Mouse (Mus musculus) MEL (cell line): ENCODE data around the gene Gk.

Source experiments
- CTCF ChIP-seq, 3 experiments: IDR thresholded peaks in 2 of 3; conservative IDR thresholded peaks in 1 of 3; 2 replicates each; pipeline ENCODE4 v1.5.1; 2011 to 2012; ENCODE audit warnings: low read length in 3 of 3, low read depth in 2 of 3, mild to moderate bottlenecking in 2 of 3, improper control_type of control experiment in 1 of 3, inconsistent platforms in 1 of 3, mixed read lengths in 1 of 3, moderate library complexity in 1 of 3; ENCODE audit not compliant: control insufficient read depth in 1 of 3, insufficient read depth in 1 of 3, poor library complexity in 1 of 3, severe bottlenecking in 1 of 3
- GATA1 ChIP-seq: IDR thresholded peaks from 2 replicates; pipeline ENCODE4 v1.6.1; 2011; ENCODE audit warnings: low read depth, low read length, improper control_type of control experiment
- MYC ChIP-seq: IDR thresholded peaks from 2 replicates; pipeline ENCODE4 v1.6.1; 2011; ENCODE audit warnings: low read depth, mild to moderate bottlenecking, low read length, improper control_type of control experiment, moderate library complexity
- POLR2A ChIP-seq, 2 experiments: IDR thresholded peaks; 2 replicates each; pipeline ENCODE4 v1.6.1; 2011 to 2012; ENCODE audit warnings: low read length in 2 of 2, mild to moderate bottlenecking in 2 of 2, control low read depth in 1 of 2, improper control_type of control experiment in 1 of 2, low read depth in 1 of 2, moderate library complexity in 1 of 2; ENCODE audit not compliant: control insufficient read depth in 1 of 2, insufficient read depth in 1 of 2, poor library complexity in 1 of 2
- RAD21 ChIP-seq: IDR thresholded peaks from 2 replicates; pipeline ENCODE4 v1.6.1; 2011; ENCODE audit warnings: mild to moderate bottlenecking, low read depth, low read length, improper control_type of control experiment
- TBP ChIP-seq: IDR thresholded peaks from 2 replicates; pipeline ENCODE4 v1.8.0; 2011; ENCODE audit warnings: low read depth, low read length, improper control_type of control experiment
- TCF12 ChIP-seq: IDR thresholded peaks from 2 replicates; pipeline ENCODE4 v1.6.1; 2014; ENCODE audit warnings: low read depth, mild to moderate bottlenecking, inconsistent platforms, low read length, improper control_type of control experiment, moderate library complexity
- ZKSCAN1 ChIP-seq: IDR thresholded peaks from 2 replicates; pipeline ENCODE4 v1.6.1; 2012; ENCODE audit warnings: low read depth, mild to moderate bottlenecking, inconsistent platforms, low read length, improper control_type of control experiment, moderate library complexity

- TF ChIP-seq TBP (no peak), RAD21 (no peak), MYC (no peak), CTCF (IDR thresholded peaks at IDR 0.05 in 2 of 3, conservative IDR thresholded peaks at IDR 0.05 in 1 of 3; ENCODE audit: control insufficient read depth in 1 of 3, insufficient read depth in 1 of 3, low read depth in 2 of 3, low read length in 3 of 3, poor library complexity in 1 of 3, severe bottlenecking in 1 of 3) (no peak), GATA1 (no peak), ZKSCAN1 (no peak), POLR2A (IDR thresholded peaks at IDR 0.05; ENCODE audit: control insufficient read depth in 1 of 2, insufficient read depth in 1 of 2, low read depth in 1 of 2, low read length in 2 of 2, poor library complexity in 1 of 2) (no peak), TCF12 (no peak)
Measured at GRCm38 (mm10) chrX:85768578-85768977, 8.0 kb downstream of the Gk start.
